Mouse (Mus musculus): Measurements from ENCODE around the gene Cldn10. TPM values are rescaled to one million over a fixed set of nuclear protein-coding genes. Genes with fewer than 3 reads are reported as not detected.

Cldn10 gene
- polyA plus RNA-seq, 1 experiment from 2014 or later = 1.4 TPM

DNA sequence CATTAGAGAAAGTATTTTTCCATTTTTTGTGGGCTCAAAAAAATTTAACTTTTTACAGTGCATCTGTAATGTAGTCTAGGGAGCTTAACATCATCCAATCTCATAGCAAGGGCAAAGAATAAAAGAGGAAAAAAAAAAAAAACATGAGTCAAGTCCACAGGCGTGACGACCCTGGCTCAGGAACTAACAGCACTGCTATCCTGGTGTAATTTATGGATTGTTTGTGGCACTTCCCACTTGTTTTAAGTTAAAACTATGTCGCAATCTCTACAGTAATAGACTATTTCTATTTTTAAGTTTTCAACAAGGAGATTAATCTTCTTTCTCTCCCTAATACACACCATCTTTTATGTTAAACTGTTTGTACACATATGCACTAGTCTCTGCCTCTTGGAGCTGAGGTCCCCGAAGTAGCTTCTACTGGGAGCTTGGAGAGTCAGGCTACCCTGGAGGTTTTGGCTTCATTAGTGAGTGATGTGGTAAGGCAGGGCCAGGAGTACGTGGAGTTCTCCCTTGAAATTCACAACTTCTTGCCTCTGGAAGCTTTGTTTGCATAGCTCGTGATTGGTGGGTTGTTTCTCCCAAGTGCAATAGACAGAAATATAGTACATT, 63.9 kb downstream of the Cldn10 start:
- ATAC-seq (replicated peaks) = no peak
- H3K9ac ChIP-seq (replicated peaks) = no peak overlapping the region
- H3K4me3 ChIP-seq = no peak overlapping the region
- H3K27ac ChIP-seq (replicated peaks) = no peak overlapping the region
- H3K4me2 ChIP-seq (replicated peaks) = no peak overlapping the region
- peaks cover 14% of the 10 kb centered on the region for H3K27me3 ChIP-seq
- H3K36me3 ChIP-seq = no peaks in the 10 kb centered on the region
- H3K9me3 ChIP-seq = no peaks in the 10 kb centered on the region
- 81% methylated on average over 6 of the region's 6 CpGs for WGBS
- H3K4me1 ChIP-seq = peaks cover 18% of the 10 kb centered on the region

DNA sequence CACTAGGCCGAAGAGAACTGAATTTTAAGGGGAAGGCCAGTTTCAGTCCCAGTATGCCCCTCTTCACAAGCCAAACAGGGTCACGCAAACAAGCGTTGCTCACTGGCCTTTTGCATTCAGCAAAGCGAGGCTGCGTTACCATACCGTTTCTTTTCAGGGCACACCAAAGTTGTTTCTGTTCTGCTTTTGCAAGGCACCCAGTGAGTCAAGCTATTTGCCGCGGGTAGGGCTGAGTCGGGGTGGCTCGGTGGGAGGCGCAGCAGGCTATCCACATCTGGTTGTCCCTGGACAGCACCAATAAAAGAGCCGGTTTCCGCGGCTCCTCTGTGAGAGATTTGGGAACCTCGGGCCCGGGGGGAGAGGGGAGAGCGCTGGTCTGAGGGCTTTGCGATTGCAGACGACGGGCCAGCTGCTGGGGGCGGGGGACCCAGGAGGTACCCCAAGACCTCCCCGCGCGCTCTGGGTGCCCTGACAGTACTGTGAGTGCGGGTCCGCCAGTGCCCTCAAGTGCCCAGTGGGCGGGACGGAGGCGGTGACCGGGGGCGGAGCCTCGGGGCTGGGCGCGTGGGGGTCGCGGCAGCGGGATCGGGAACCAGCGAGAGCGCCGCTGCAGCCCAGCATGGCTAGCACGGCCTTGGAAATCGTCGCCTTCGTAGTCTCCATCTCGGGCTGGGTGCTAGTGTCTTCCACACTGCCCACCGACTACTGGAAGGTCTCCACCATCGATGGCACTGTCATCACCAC, 66.8 kb downstream of the Cldn10 start:
- H3K4me1 ChIP-seq = peaks cover 18% of the 10 kb centered on the region
- no peaks in the 10 kb centered on the region for H3K36me3 ChIP-seq
- ATAC-seq (replicated peaks) = peak; percentile 71
- H3K4me2 ChIP-seq (replicated peaks) = peak overlapping the region; percentile 94
- peaks cover 20% of the 10 kb centered on the region for H3K27me3 ChIP-seq
- H3K9me3 ChIP-seq = no peaks in the 10 kb centered on the region
- peak overlapping the region; percentile 50 for H3K4me3 ChIP-seq
- 1% methylated on average over 47 of the region's 48 CpGs for WGBS
- H3K9ac ChIP-seq (replicated peaks) = peak overlapping the region; percentile 47
- H3K27ac ChIP-seq (replicated peaks) = no peak overlapping the region

DNA sequence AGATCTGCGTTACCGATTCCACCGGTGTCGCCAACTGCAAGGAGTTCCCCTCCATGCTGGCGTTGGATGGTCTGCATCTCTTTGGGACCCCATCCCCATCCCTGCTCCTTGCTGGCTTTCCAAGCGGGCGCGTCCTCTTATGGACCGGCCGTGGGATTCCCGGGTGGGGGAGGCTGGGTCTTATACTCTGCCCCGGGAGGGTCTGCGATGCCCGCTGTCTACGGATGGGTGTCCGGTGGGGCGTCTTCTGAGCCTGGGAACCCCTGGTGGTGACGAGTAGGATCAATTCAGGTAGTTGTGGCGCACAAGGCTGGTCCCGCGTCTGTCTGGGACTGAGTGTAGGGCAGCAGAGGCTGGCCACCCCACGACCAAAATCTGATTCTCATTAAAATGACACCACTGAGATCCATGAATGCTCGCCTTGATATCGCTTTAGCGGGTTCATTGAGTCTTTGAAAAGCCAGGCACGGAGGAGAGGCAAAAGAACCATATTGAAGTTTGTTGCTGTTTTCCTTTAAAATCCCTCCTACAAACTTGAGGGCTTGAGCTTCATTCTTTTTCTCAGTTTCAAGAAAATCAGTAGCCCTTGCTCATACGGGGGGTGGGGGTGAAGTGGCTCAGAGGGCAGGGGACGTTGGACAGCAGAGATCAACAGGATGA, 67.6 kb downstream of the Cldn10 start:
- peak overlapping the region; percentile 47 for H3K9ac ChIP-seq (replicated peaks)
- H3K27me3 ChIP-seq = peaks cover 20% of the 10 kb centered on the region
- peak overlapping the region; percentile 94 for H3K4me2 ChIP-seq (replicated peaks)
- peaks cover 22% of the 10 kb centered on the region for H3K4me1 ChIP-seq
- H3K4me3 ChIP-seq = peak overlapping the region; percentile 50
- H3K9me3 ChIP-seq = no peaks in the 10 kb centered on the region
- peak; percentile 36 for ATAC-seq (replicated peaks)
- no peaks in the 10 kb centered on the region for H3K36me3 ChIP-seq
- WGBS = under 1% methylated on average over 28 of the region's 28 CpGs
- H3K27ac ChIP-seq (replicated peaks) = no peak overlapping the region

DNA sequence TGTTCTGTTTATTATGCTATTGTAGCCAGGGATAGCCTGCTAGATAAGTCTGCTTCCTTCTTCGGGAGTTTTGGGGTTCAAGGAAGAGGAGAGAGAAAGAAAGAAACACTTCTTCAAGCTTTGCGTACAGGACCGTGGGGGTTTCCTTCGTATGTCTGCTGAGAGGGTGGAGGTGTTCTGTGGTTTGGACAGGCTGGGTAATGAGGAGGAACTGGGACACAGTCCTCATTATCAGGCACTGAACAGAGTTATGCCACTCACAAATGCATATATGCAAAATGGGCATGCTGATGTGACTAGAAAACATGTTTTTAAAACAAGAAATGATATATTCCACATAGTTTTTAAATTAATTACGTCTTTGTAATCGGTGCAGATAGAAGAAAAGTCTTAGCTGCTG, 68.9 kb downstream of the Cldn10 start:
- H3K4me1 ChIP-seq = peaks cover 24% of the 10 kb centered on the region
- H3K27ac ChIP-seq (replicated peaks) = no peak overlapping the region
- H3K36me3 ChIP-seq = no peaks in the 10 kb centered on the region
- no peak for ATAC-seq (replicated peaks)
- H3K9me3 ChIP-seq = no peaks in the 10 kb centered on the region
- H3K4me3 ChIP-seq = no peak overlapping the region
- WGBS = 90% methylated on average over 6 of the region's 6 CpGs
- peaks cover 20% of the 10 kb centered on the region for H3K27me3 ChIP-seq
- H3K4me2 ChIP-seq (replicated peaks) = no peak overlapping the region
- H3K9ac ChIP-seq (replicated peaks) = no peak overlapping the region

DNA sequence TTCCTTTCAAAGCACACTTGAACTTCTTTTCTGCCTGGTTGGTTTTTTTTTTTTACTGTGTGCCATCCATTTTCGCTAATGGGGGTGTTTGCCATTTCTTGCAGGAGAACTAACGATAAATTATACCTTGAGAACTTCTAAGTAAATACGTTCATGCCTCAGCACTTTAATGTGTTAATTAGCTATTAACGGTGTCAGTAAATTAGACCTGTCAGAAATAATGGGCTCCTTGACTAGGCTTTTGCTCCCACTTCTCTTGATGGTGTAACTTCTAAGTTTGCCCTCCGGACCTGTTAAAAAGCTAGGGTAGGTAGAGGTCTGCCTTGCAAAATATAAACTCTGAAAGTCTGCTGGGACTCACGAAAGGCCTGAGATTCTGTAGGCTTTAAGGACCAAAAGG, 70.6 kb downstream of the Cldn10 start:
- 20% methylated on average over 6 of the region's 6 CpGs for WGBS
- no peak for ATAC-seq (replicated peaks)
- H3K36me3 ChIP-seq = no peaks in the 10 kb centered on the region
- H3K9ac ChIP-seq (replicated peaks) = no peak overlapping the region
- peaks cover 20% of the 10 kb centered on the region for H3K27me3 ChIP-seq
- no peak overlapping the region for H3K4me2 ChIP-seq (replicated peaks)
- peaks cover 24% of the 10 kb centered on the region for H3K4me1 ChIP-seq
- H3K4me3 ChIP-seq = no peak overlapping the region
- no peak overlapping the region for H3K27ac ChIP-seq (replicated peaks)
- no peaks in the 10 kb centered on the region for H3K9me3 ChIP-seq

DNA sequence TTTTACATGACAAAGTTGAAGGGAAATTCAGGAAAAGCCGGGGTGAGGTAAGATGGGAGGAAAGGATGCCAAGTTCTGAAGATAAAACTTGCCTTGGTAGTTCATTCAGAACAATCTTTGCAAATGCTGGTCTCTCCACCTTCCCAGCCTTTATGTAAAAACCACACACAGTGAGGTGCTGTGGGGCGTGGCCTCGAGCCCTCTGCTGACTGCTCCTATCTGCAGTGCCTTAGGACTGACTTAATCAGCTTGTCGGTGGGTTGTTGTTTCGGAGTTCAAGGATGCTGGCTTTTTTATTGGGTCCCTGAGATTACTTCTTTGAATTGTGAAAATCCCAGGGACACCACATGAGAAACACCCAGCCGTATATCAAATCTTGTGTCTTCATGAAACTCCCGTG, 74.5 kb downstream of the Cldn10 start:
- ATAC-seq (replicated peaks) = no peak
- no peaks in the 10 kb centered on the region for H3K36me3 ChIP-seq
- H3K4me3 ChIP-seq = no peak overlapping the region
- no peaks in the 10 kb centered on the region for H3K9me3 ChIP-seq
- no peak overlapping the region for H3K9ac ChIP-seq (replicated peaks)
- H3K4me2 ChIP-seq (replicated peaks) = no peak overlapping the region
- 0 out of 2 replicates have a peak, but pooled peaks cover 2% of the 10 kb centered on the region for H3K27me3 ChIP-seq
- H3K27ac ChIP-seq (replicated peaks) = no peak overlapping the region
- WGBS = 72% methylated on average over 7 of the region's 7 CpGs
- peaks cover 12% of the 10 kb centered on the region for H3K4me1 ChIP-seq

DNA sequence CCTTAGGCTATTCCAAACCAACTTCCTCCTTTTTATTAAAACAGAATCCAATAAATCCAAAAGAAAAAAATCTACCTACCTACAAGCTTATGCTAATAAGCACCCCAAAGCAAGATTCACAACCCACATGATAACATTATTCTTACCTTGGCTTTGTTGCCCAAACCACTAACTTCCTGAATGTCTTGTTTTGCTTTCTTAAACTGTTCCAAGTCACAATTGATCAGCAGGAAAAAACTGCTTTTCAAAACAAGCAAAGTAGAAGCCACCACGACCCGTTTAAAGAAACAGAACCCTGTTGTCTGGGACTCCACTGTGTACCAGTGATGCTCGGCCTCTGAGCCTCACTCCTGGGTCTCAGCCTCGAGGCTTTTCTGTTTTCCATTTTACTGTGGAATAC, 77.2 kb downstream of the Cldn10 start:
- no peaks in the 10 kb centered on the region for H3K9me3 ChIP-seq
- ATAC-seq (replicated peaks) = no peak
- H3K4me2 ChIP-seq (replicated peaks) = no peak overlapping the region
- H3K36me3 ChIP-seq = no peaks in the 10 kb centered on the region
- H3K27me3 ChIP-seq = no peaks in the 10 kb centered on the region
- H3K27ac ChIP-seq (replicated peaks) = no peak overlapping the region
- H3K9ac ChIP-seq (replicated peaks) = no peak overlapping the region
- H3K4me3 ChIP-seq = no peak overlapping the region
- 57% methylated on average over 4 of the region's 4 CpGs for WGBS
- H3K4me1 ChIP-seq = peaks cover 27% of the 10 kb centered on the region

DNA sequence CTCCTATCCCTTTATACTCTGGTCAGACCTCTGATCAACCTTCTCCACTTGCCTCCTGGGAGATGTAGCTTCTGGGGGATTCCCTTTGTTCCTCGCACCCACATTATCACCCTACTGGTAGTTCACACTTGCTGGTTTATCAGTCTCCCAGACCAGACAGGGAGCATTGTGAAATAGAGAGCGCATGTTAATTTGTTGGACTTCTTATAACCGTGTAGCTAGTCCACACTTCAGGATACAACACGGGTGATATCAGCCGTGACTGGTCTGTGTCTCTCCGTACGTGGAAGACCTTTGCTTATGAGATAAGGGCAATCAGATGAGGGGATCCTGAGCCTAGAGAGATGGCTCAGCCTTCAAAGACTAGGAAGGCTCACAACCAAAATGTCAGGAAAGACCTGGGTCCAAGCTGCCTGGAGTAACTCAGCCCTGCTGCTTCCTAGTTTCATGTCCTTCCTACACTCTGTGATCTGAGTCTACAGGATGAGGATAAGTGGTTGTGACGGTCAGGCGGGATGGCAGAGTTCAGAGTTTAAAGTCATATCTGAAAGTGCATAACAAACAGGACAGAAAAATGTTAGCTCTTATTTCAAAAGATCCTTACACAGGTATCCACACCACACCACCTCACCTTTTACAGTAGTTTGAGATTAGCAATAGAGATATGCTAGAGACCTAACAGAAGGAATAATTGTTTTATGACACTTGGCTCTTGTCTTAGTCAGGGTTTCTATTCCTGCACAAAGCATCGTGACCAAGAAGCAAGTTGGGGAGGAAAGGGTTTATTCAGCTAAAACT, 78.5 kb downstream of the Cldn10 start:
- H3K27ac ChIP-seq (replicated peaks) = no peak overlapping the region
- WGBS = 96% methylated on average over 10 of the region's 10 CpGs
- H3K4me3 ChIP-seq = no peak overlapping the region
- H3K27me3 ChIP-seq = no peaks in the 10 kb centered on the region
- no peak for ATAC-seq (replicated peaks)
- H3K4me1 ChIP-seq = peaks cover 17% of the 10 kb centered on the region; the same call in 1 of the 2 replicates
- no peaks in the 10 kb centered on the region for H3K9me3 ChIP-seq
- no peak overlapping the region for H3K9ac ChIP-seq (replicated peaks)
- 0 out of 2 replicates have a peak, but pooled peaks cover under 1% of the 10 kb centered on the region for H3K36me3 ChIP-seq
- no peak overlapping the region for H3K4me2 ChIP-seq (replicated peaks)

DNA sequence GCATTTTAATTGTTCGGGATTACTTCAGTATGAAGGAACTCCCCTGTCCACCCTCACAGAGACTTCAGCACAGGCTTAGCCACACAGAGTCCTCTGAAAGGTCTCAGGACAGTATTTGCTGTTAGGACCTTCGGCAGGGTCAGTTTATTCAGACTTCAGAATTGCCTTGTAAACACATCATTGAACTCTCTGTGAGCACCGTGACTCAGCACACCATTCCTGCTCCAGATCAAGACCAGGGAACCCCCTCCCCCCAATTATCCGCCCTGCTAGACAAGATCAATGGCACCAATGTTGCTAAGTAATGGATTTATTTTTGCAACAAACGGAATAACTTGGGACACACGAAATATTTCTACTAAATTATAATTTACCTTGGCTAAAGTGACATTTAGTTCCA, 79.7 kb downstream of the Cldn10 start:
- ATAC-seq (replicated peaks) = no peak
- H3K4me1 ChIP-seq = peaks cover 17% of the 10 kb centered on the region; the same call in 1 of the 2 replicates
- no peak overlapping the region for H3K4me2 ChIP-seq (replicated peaks)
- no peak overlapping the region for H3K4me3 ChIP-seq
- no peaks in the 10 kb centered on the region for H3K27me3 ChIP-seq
- no peak overlapping the region for H3K9ac ChIP-seq (replicated peaks)
- 41% methylated on average over 6 of the region's 6 CpGs for WGBS
- H3K9me3 ChIP-seq = no peaks in the 10 kb centered on the region
- H3K27ac ChIP-seq (replicated peaks) = no peak overlapping the region
- peaks cover 7% of the 10 kb centered on the region for H3K36me3 ChIP-seq

DNA sequence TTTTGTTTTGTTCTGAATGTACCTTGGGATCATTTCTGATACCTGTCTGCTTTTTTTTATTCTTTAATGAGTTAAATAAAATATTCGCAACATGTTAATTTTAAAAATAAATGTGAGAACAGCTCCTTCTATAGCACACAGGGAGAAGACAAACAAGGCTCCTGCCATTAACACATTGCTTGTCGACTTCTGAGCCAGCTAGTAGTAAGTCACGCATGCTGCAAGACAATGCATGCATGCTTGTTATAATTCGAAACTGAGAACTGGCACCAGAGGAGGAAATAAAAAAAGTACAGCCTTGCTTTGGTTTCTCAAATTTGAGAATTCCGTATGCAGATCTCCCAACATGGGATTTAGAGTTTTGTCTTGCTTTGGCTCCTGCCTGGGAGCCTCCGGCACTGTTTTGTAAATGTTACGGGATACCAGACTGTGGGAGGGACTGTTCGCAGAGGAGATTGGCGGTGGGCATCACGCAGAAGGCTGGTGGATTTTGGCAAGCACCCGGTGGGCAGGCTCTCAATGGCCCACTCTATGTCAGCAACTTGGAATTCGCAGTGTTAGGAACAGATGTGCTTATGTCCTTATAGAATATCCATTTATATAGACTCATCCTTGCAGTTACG, 80.5 kb downstream of the Cldn10 start:
- Histone ChIP-seq H3K9me3 (no peaks in the 10 kb centered on the region), H3K9ac (replicated peaks) (no peak overlapping the region), H3K36me3 (peaks cover 7% of the 10 kb centered on the region), H3K27ac (replicated peaks) (0 out of 2 replicates have a peak overlapping the region, but pooled peaks have one; percentile 22), H3K4me1 (peaks cover 17% of the 10 kb centered on the region; the same call in 1 of the 2 replicates), H3K4me3 (no peak overlapping the region), H3K27me3 (no peaks in the 10 kb centered on the region), H3K4me2 (replicated peaks) (0 out of 2 replicates have a peak overlapping the region, but pooled peaks have one; percentile 1)
- peak; percentile 91 for ATAC-seq (replicated peaks)
- 44% methylated on average over 13 of the region's 13 CpGs for WGBS

DNA sequence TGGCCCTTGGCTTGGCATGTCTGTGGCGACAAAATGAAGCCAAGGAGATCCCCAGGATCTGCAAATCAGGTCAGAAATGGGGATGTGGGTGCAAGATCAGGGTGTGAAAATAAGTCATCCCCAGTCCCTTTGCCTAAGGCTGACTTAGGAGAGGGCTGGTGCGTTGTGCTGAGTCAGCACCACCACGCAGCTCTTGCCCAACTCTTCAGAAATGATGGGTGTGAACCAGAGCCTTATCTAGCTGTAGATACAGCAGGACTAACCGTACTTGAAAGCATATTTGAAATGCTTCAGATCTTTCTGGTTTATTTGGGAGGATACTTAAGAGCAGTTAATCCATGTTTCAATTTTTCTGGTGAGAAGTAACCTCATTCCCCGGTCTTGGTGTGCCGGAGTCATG, 82.0 kb downstream of the Cldn10 start:
- Histone ChIP-seq H3K9ac (replicated peaks) (no peak overlapping the region), H3K4me3 (no peak overlapping the region), H3K9me3 (no peaks in the 10 kb centered on the region), H3K27me3 (no peaks in the 10 kb centered on the region), H3K4me2 (replicated peaks) (no peak overlapping the region), H3K36me3 (peaks cover 12% of the 10 kb centered on the region), H3K27ac (replicated peaks) (no peak overlapping the region), H3K4me1 (peaks cover 17% of the 10 kb centered on the region; the same call in 1 of the 2 replicates)
- ATAC-seq (replicated peaks) = no peak
- WGBS = 93% methylated on average over 6 of the region's 6 CpGs

Data from forebrain, embryonic 15.5 days (tissue).